Mouse (Mus musculus) embryonic facial prominence, embryonic 15.5 days (tissue): ENCODE measurements at regions not wholly inside any gene's neighbourhood (a gene's known extent, or its start where the extent isn't known, plus 50 kb on each side); places are given as distances from the start of the nearest gene placed in this dataset.

Experiments used
- ATAC-seq: fragments of 200-750 bp; cut with Nextera tagmentation; 2 replicates; pipeline ENCODE4 v1.8.0; 2017; ENCODE audit warnings: low read depth, moderate TSS enrichment; ENCODE audit not compliant: insufficient number of reproducible peaks, low FRiP score, low TSS enrichment
- H3K27ac ChIP-seq: fragments of 300-500 bp; sonication (generic); replicated peaks from 2 replicates; pipeline ENCODE4 v1.5.1; 2015; ENCODE audit warnings: mild to moderate bottlenecking, inconsistent platforms
- H3K27me3 ChIP-seq: fragments of 300-500 bp; sonication (generic); 2 replicates; pipeline ENCODE4 v1.6.1; 2015; ENCODE audit warnings: inconsistent platforms
- H3K36me3 ChIP-seq: fragments of 300-500 bp; sonication (generic); 2 replicates; pipeline ENCODE4 v1.6.1; 2015; ENCODE audit warnings: mild to moderate bottlenecking, inconsistent platforms
- H3K4me1 ChIP-seq: fragments of 300-500 bp; sonication (generic); 2 replicates; pipeline ENCODE4 v1.6.1; 2015; ENCODE audit warnings: inconsistent platforms
- H3K4me2 ChIP-seq: fragments of 300-500 bp; sonication (generic); replicated peaks from 2 replicates; pipeline ENCODE4 v1.6.1; 2015; ENCODE audit warnings: mild to moderate bottlenecking, inconsistent platforms
- H3K4me3 ChIP-seq: fragments of 300-500 bp; sonication (generic); replicated peaks from 2 replicates; pipeline ENCODE4 v1.5.1; 2015; ENCODE audit warnings: mild to moderate bottlenecking, inconsistent platforms
- H3K9ac ChIP-seq: fragments of 300-500 bp; sonication (generic); 2 replicates; pipeline ENCODE4 v1.6.1; 2015; ENCODE audit warnings: inconsistent platforms
- H3K9me3 ChIP-seq: fragments of 300-500 bp; sonication (generic); replicated peaks from 2 replicates; pipeline ENCODE4 v1.6.1; 2016; ENCODE audit warnings: inconsistent platforms
- WGBS: fragments of 180-500 bp; shearing (Covaris S2); methylation state at CpG from one replicate; pipeline ENCODE4 v1.1.7; 2015; 5-methylcytosine and 5-hydroxymethylcytosine counted together

- Histone ChIP-seq H3K9me3 (no peaks in the 10 kb centered on the region), H3K4me1 (0 out of 2 replicates have a peak, but pooled peaks cover 5% of the 10 kb centered on the region), H3K27ac (no peak overlapping the region), H3K36me3 (no peaks in the 10 kb centered on the region), H3K9ac (no peak overlapping the region), H3K27me3 (no peaks in the 10 kb centered on the region), H3K4me2 (no peak overlapping the region), H3K4me3 (no peak overlapping the region)
- WGBS: 37% methylated on average over 4 of the region's 4 CpGs
- ATAC-seq: no peak
Observed at GRCm38 (mm10) chr8:127855653-127856300, 502.6 kb upstream of the Nrp1 start.

- Histone ChIP-seq H3K9me3 (no peaks in the 10 kb centered on the region), H3K4me1 (0 out of 2 replicates have a peak, but pooled peaks cover 5% of the 10 kb centered on the region), H3K36me3 (no peaks in the 10 kb centered on the region), H3K4me2 (no peak overlapping the region), H3K4me3 (no peak overlapping the region), H3K27ac (no peak overlapping the region), H3K9ac (no peak overlapping the region), H3K27me3 (no peaks in the 10 kb centered on the region)
- no peak for ATAC-seq
- WGBS: 43% methylated on average over 5 of the region's 5 CpGs
Observed at GRCm38 (mm10) chr8:127856351-127857135, 501.9 kb upstream of the Nrp1 start.

GRCm38 (mm10) chr8:127859036-127859435 lies 499.4 kb upstream of the Nrp1 start:
- no peak overlapping the region for H3K4me2 ChIP-seq
- no peak overlapping the region for H3K4me3 ChIP-seq
- H3K27ac ChIP-seq: no peak overlapping the region
- no peaks in the 10 kb centered on the region for H3K9me3 ChIP-seq
- WGBS: 83% methylated on average over 3 of the region's 3 CpGs
- ATAC-seq: no peak
- no peak overlapping the region for H3K9ac ChIP-seq
- H3K27me3 ChIP-seq: no peaks in the 10 kb centered on the region
- H3K36me3 ChIP-seq: no peaks in the 10 kb centered on the region
- 0 out of 2 replicates have a peak, but pooled peaks cover 5% of the 10 kb centered on the region for H3K4me1 ChIP-seq

GRCm38 (mm10) chr8:127860376-127860775 lies 498.0 kb upstream of the Nrp1 start:
- no peaks in the 10 kb centered on the region for H3K9me3 ChIP-seq
- H3K36me3 ChIP-seq: no peaks in the 10 kb centered on the region
- 0 out of 2 replicates have a peak, but pooled peaks cover 5% of the 10 kb centered on the region for H3K4me1 ChIP-seq
- WGBS: 80% methylated on average over 3 of the region's 3 CpGs
- no peak overlapping the region for H3K4me3 ChIP-seq
- no peak overlapping the region for H3K4me2 ChIP-seq
- H3K27me3 ChIP-seq: no peaks in the 10 kb centered on the region
- no peak overlapping the region for H3K9ac ChIP-seq
- H3K27ac ChIP-seq: no peak overlapping the region
- ATAC-seq: no peak

- no peak overlapping the region for H3K4me2 ChIP-seq
- H3K4me1 ChIP-seq: 0 out of 2 replicates have a peak, but pooled peaks cover 3% of the 10 kb centered on the region
- no peak for ATAC-seq
- H3K9me3 ChIP-seq: no peaks in the 10 kb centered on the region
- no peak overlapping the region for H3K27ac ChIP-seq
- H3K27me3 ChIP-seq: no peaks in the 10 kb centered on the region
- no peaks in the 10 kb centered on the region for H3K36me3 ChIP-seq
- no peak overlapping the region for H3K9ac ChIP-seq
- no peak overlapping the region for H3K4me3 ChIP-seq
- WGBS: 37% methylated on average over 3 of the region's 3 CpGs
Observed at GRCm38 (mm10) chr8:127860891-127861290, 497.5 kb upstream of the Nrp1 start.

GRCm38 (mm10) chr8:127884641-127885040 lies 473.8 kb upstream of the Nrp1 start:
- WGBS: 81% methylated on average over 1 of the region's 1 CpGs
- no peaks in the 10 kb centered on the region for H3K36me3 ChIP-seq

GRCm38 (mm10) chr8:127885211-127885610 lies 473.2 kb upstream of the Nrp1 start:
- 80% methylated on average over 3 of the region's 3 CpGs for WGBS
- Histone ChIP-seq H3K36me3 (no peaks in the 10 kb centered on the region), H3K4me3 (no peak overlapping the region), H3K9me3 (no peaks in the 10 kb centered on the region), H3K27me3 (no peaks in the 10 kb centered on the region), H3K4me2 (no peak overlapping the region), H3K9ac (no peak overlapping the region), H3K4me1 (no peaks in the 10 kb centered on the region), H3K27ac (no peak overlapping the region)
- no peak for ATAC-seq

More at GRCm38 (mm10) chr8:127884641-127885040, 473.8 kb upstream of the Nrp1 start:
- ATAC-seq: no peak
- Histone ChIP-seq H3K4me3 (no peak overlapping the region), H3K4me1 (no peaks in the 10 kb centered on the region), H3K9me3 (no peaks in the 10 kb centered on the region), H3K27me3 (no peaks in the 10 kb centered on the region), H3K27ac (no peak overlapping the region), H3K9ac (no peak overlapping the region), H3K4me2 (no peak overlapping the region)

GRCm38 (mm10) chr8:127885831-127886230 lies 472.6 kb upstream of the Nrp1 start:
- WGBS: 41% methylated on average over 3 of the region's 3 CpGs

GRCm38 (mm10) chr8:127890729-127891128 lies 467.7 kb upstream of the Nrp1 start:
- Histone ChIP-seq H3K4me2 (no peak overlapping the region), H3K27ac (no peak overlapping the region), H3K4me1 (peaks cover 10% of the 10 kb centered on the region; the same call in 1 of the 2 replicates), H3K4me3 (no peak overlapping the region), H3K36me3 (no peaks in the 10 kb centered on the region), H3K9me3 (no peaks in the 10 kb centered on the region), H3K9ac (no peak overlapping the region), H3K27me3 (no peaks in the 10 kb centered on the region)
- no peak for ATAC-seq
- 34% methylated on average over 6 of the region's 6 CpGs for WGBS

More at GRCm38 (mm10) chr8:127885831-127886230, 472.6 kb upstream of the Nrp1 start:
- H3K36me3 ChIP-seq: no peaks in the 10 kb centered on the region
- H3K9ac ChIP-seq: no peak overlapping the region
- peaks cover 5% of the 10 kb centered on the region; the same call in 1 of the 2 replicates for H3K4me1 ChIP-seq
- H3K9me3 ChIP-seq: no peaks in the 10 kb centered on the region
- no peaks in the 10 kb centered on the region for H3K27me3 ChIP-seq
- H3K4me2 ChIP-seq: no peak overlapping the region
- no peak overlapping the region for H3K4me3 ChIP-seq
- no peak overlapping the region for H3K27ac ChIP-seq
- no peak for ATAC-seq

GRCm38 (mm10) chr8:127894284-127894683 lies 464.1 kb upstream of the Nrp1 start:
- H3K4me1 ChIP-seq: peaks cover 10% of the 10 kb centered on the region; the same call in 1 of the 2 replicates
- ATAC-seq: no peak
- no peak overlapping the region for H3K4me3 ChIP-seq
- no peaks in the 10 kb centered on the region for H3K36me3 ChIP-seq
- H3K27ac ChIP-seq: no peak overlapping the region
- no peaks in the 10 kb centered on the region for H3K9me3 ChIP-seq
- no peaks in the 10 kb centered on the region for H3K27me3 ChIP-seq
- no peak overlapping the region for H3K4me2 ChIP-seq
- H3K9ac ChIP-seq: no peak overlapping the region

- 84% methylated on average over 5 of the region's 5 CpGs for WGBS
- H3K27ac ChIP-seq: no peak overlapping the region
- H3K27me3 ChIP-seq: no peaks in the 10 kb centered on the region
- H3K36me3 ChIP-seq: no peaks in the 10 kb centered on the region
- no peak overlapping the region for H3K9ac ChIP-seq
- no peak overlapping the region for H3K4me2 ChIP-seq
- no peaks in the 10 kb centered on the region for H3K9me3 ChIP-seq
- no peak overlapping the region for H3K4me3 ChIP-seq
- H3K4me1 ChIP-seq: no peaks in the 10 kb centered on the region
- no peak for ATAC-seq
Observed at GRCm38 (mm10) chr8:127908436-127908835, 450.0 kb upstream of the Nrp1 start.
